Mouse (Mus musculus) kidney, embryonic 14.5 days (tissue): Measurements from ENCODE around the gene Micu1. TPM values are rescaled to one million over a fixed set of nuclear protein-coding genes. Genes with fewer than 3 reads are reported as not detected.

Experiments
- ATAC-seq: fragments of 200-750 bp; cut with Nextera tagmentation; 2 replicates; pipeline ENCODE4 v1.8.0; 2017; ENCODE audit warnings: moderate number of reproducible peaks, mild to moderate bottlenecking, moderate TSS enrichment, moderate library complexity; ENCODE audit not compliant: low FRiP score, low TSS enrichment
- H3K27ac ChIP-seq: fragments of 300-500 bp; sonication (generic); 2 replicates; pipeline ENCODE4 v1.5.1; 2014; ENCODE audit warnings: low read depth, mild to moderate bottlenecking, low read length, moderate library complexity, mixed read lengths
- H3K27me3 ChIP-seq: fragments of 300-500 bp; sonication (generic); 2 replicates; pipeline ENCODE4 v1.6.1; 2014; ENCODE audit warnings: mild to moderate bottlenecking, low read length; ENCODE audit not compliant: control insufficient read depth, insufficient read depth
- H3K36me3 ChIP-seq: fragments of 300-500 bp; sonication (generic); 2 replicates; pipeline ENCODE4 v1.6.1; 2014; ENCODE audit warnings: low read length, mixed read lengths; ENCODE audit not compliant: control insufficient read depth, insufficient read depth
- H3K4me1 ChIP-seq: fragments of 300-500 bp; sonication (generic); 2 replicates; pipeline ENCODE4 v1.6.1; 2014; ENCODE audit warnings: low read length, mixed read lengths; ENCODE audit not compliant: control insufficient read depth, insufficient read depth
- H3K4me2 ChIP-seq: fragments of 300-500 bp; sonication (generic); replicated peaks from 2 replicates; pipeline ENCODE4 v1.6.1; 2014; ENCODE audit warnings: low read depth, mild to moderate bottlenecking, low read length
- H3K4me3 ChIP-seq: fragments of 300-500 bp; sonication (generic); 2 replicates; pipeline ENCODE4 v1.5.1; 2014; ENCODE audit warnings: mild to moderate bottlenecking, low read length
- H3K9ac ChIP-seq: fragments of 300-500 bp; sonication (generic); 2 replicates; pipeline ENCODE4 v1.6.1; 2014; ENCODE audit warnings: low read depth, mild to moderate bottlenecking, low read length, moderate library complexity
- H3K9me3 ChIP-seq: fragments of 300-500 bp; sonication (generic); 2 replicates; pipeline ENCODE4 v1.6.1; 2016; ENCODE audit warnings: low read length; ENCODE audit not compliant: control insufficient read depth
- WGBS: fragments of 180-500 bp; shearing (Covaris S2); extraction: QIAGEN DNeasy Blood & Tissue Kit; methylation state at CpG from one replicate; pipeline ENCODE4 v1.1.7; 2014; 5-methylcytosine and 5-hydroxymethylcytosine counted together
- polyA plus RNA-seq: library from polyadenylated mRNA; unstranded; fragments of >200 nt; fragmentation: Nextera tagmentation; extraction: Ambion mirVana; gene quantifications from 2 replicates; pipeline ENCODE4 v1.2.1, GENCODE M21; 2014

Gene Micu1
- polyA plus RNA-seq, 1 experiment from 2014 or later: 83.3 TPM

GRCm38 (mm10) chr10:59816569-59816968 is 114.3 kb downstream of the Micu1 start:
- H3K27ac ChIP-seq: no peak overlapping the region
- no peaks in the 10 kb centered on the region for H3K27me3 ChIP-seq
- H3K4me2 ChIP-seq: no peak overlapping the region
- no peaks in the 10 kb centered on the region for H3K36me3 ChIP-seq
- H3K4me1 ChIP-seq: no peaks in the 10 kb centered on the region
- no peak overlapping the region for H3K4me3 ChIP-seq
- no peak overlapping the region for H3K9ac ChIP-seq
- no peak for ATAC-seq
- no peaks in the 10 kb centered on the region for H3K9me3 ChIP-seq
- WGBS: 71% methylated on average over 6 of the region's 6 CpGs

GRCm38 (mm10) chr10:59817528-59817927 is 115.3 kb downstream of the Micu1 start:
- H3K36me3 ChIP-seq: no peaks in the 10 kb centered on the region
- no peak overlapping the region for H3K27ac ChIP-seq
- H3K27me3 ChIP-seq: no peaks in the 10 kb centered on the region
- no peaks in the 10 kb centered on the region for H3K4me1 ChIP-seq
- no peaks in the 10 kb centered on the region for H3K9me3 ChIP-seq
- 38% methylated on average over 2 of the region's 2 CpGs for WGBS
- H3K4me3 ChIP-seq: no peak overlapping the region
- no peak overlapping the region for H3K9ac ChIP-seq
- no peak overlapping the region for H3K4me2 ChIP-seq
- ATAC-seq: no peak

GRCm38 (mm10) chr10:59817991-59818390 is 115.7 kb downstream of the Micu1 start:
- no peak overlapping the region for H3K9ac ChIP-seq
- WGBS: 71% methylated on average over 8 of the region's 8 CpGs
- no peaks in the 10 kb centered on the region for H3K36me3 ChIP-seq
- H3K4me2 ChIP-seq: no peak overlapping the region
- no peak overlapping the region for H3K4me3 ChIP-seq
- no peak for ATAC-seq
- H3K27me3 ChIP-seq: no peaks in the 10 kb centered on the region
- no peaks in the 10 kb centered on the region for H3K9me3 ChIP-seq
- no peak overlapping the region for H3K27ac ChIP-seq
- no peaks in the 10 kb centered on the region for H3K4me1 ChIP-seq

GRCm38 (mm10) chr10:59819146-59819545 is 116.9 kb downstream of the Micu1 start:
- H3K4me3 ChIP-seq: no peak overlapping the region
- no peaks in the 10 kb centered on the region for H3K9me3 ChIP-seq
- no peaks in the 10 kb centered on the region for H3K36me3 ChIP-seq
- no peaks in the 10 kb centered on the region for H3K27me3 ChIP-seq
- H3K4me1 ChIP-seq: no peaks in the 10 kb centered on the region
- ATAC-seq: no peak
- H3K27ac ChIP-seq: no peak overlapping the region
- H3K9ac ChIP-seq: no peak overlapping the region
- H3K4me2 ChIP-seq: no peak overlapping the region
- WGBS: 80% methylated on average over 9 of the region's 9 CpGs

GRCm38 (mm10) chr10:59820886-59821285 is 118.6 kb downstream of the Micu1 start:
- no peaks in the 10 kb centered on the region for H3K36me3 ChIP-seq
- WGBS: 89% methylated on average over 5 of the region's 5 CpGs
- no peak overlapping the region for H3K4me3 ChIP-seq
- no peak for ATAC-seq
- no peaks in the 10 kb centered on the region for H3K27me3 ChIP-seq
- no peak overlapping the region for H3K27ac ChIP-seq
- H3K9me3 ChIP-seq: no peaks in the 10 kb centered on the region
- H3K4me2 ChIP-seq: no peak overlapping the region
- H3K4me1 ChIP-seq: no peaks in the 10 kb centered on the region
- H3K9ac ChIP-seq: no peak overlapping the region

- Histone ChIP-seq H3K27ac (no peak overlapping the region), H3K27me3 (no peaks in the 10 kb centered on the region), H3K9me3 (no peaks in the 10 kb centered on the region), H3K9ac (no peak overlapping the region), H3K4me3 (no peak overlapping the region), H3K36me3 (no peaks in the 10 kb centered on the region), H3K4me2 (no peak overlapping the region), H3K4me1 (no peaks in the 10 kb centered on the region)
- no peak for ATAC-seq
- WGBS: 88% methylated on average over 7 of the region's 7 CpGs
Observed at GRCm38 (mm10) chr10:59821334-59822066, 119.2 kb downstream of the Micu1 start.

- no peak for ATAC-seq
Observed at GRCm38 (mm10) chr10:59822857-59823256, 120.6 kb downstream of the Micu1 start.

GRCm38 (mm10) chr10:59825137-59825812 is 123.0 kb downstream of the Micu1 start:
- WGBS: 72% methylated on average over 16 of the region's 16 CpGs
- Histone ChIP-seq H3K36me3 (peaks cover 21% of the 10 kb centered on the region), H3K9ac (no peak overlapping the region), H3K4me2 (no peak overlapping the region), H3K9me3 (peaks cover 2% of the 10 kb centered on the region; the same call in 1 of the 2 replicates), H3K4me1 (no peaks in the 10 kb centered on the region), H3K4me3 (no peak overlapping the region), H3K27me3 (no peaks in the 10 kb centered on the region), H3K27ac (no peak overlapping the region)
- ATAC-seq: no peak

More at GRCm38 (mm10) chr10:59822857-59823256, 120.6 kb downstream of the Micu1 start:
- Histone ChIP-seq H3K27me3 (no peaks in the 10 kb centered on the region), H3K4me1 (no peaks in the 10 kb centered on the region), H3K9ac (no peak overlapping the region), H3K36me3 (peaks cover 5% of the 10 kb centered on the region), H3K27ac (no peak overlapping the region), H3K4me2 (no peak overlapping the region), H3K9me3 (peaks cover 2% of the 10 kb centered on the region; the same call in 1 of the 2 replicates), H3K4me3 (no peak overlapping the region)
- 85% methylated on average over 10 of the region's 10 CpGs for WGBS

GRCm38 (mm10) chr10:59829886-59830285 is 127.6 kb downstream of the Micu1 start:
- WGBS: 92% methylated on average over 6 of the region's 6 CpGs
- Histone ChIP-seq H3K9ac (no peak overlapping the region), H3K27ac (no peak overlapping the region), H3K9me3 (peaks cover 2% of the 10 kb centered on the region; the same call in 1 of the 2 replicates), H3K4me2 (no peak overlapping the region), H3K36me3 (peaks cover 29% of the 10 kb centered on the region), H3K27me3 (no peaks in the 10 kb centered on the region), H3K4me3 (no peak overlapping the region), H3K4me1 (no peaks in the 10 kb centered on the region)
- no peak for ATAC-seq
